Mouse (Mus musculus) bone marrow macrophage, adult 2 months (primary cell): ENCODE measurements at regions not wholly inside any gene's neighbourhood (a gene's known extent, or its start where the extent isn't known, plus 50 kb on each side); places are given as distances from the start of the nearest gene placed in this dataset.

ENCODE experiments used
- CTCF ChIP-seq: IDR thresholded peaks from 2 replicates; pipeline ENCODE4 v1.5.1; 2012; ENCODE audit warnings: low read depth, mild to moderate bottlenecking, low read length, moderate library complexity
- POLR2A ChIP-seq: IDR thresholded peaks from 2 replicates; pipeline ENCODE4 v1.6.1; 2012; ENCODE audit warnings: mild to moderate bottlenecking, low read depth, low read length, borderline replicate concordance

GRCm38 (mm10) chr11:56335937-56336336, 295.1 kb upstream of the Nmur2 start:
- TF ChIP-seq POLR2A (no peak), CTCF (no peak)
